Mouse (Mus musculus): ENCODE results near the gene Tex261. TPM values are rescaled to one million over a fixed set of nuclear protein-coding genes. Genes with fewer than 3 reads are reported as not detected.

Tex261 gene
- polyA plus RNA-seq, 2 experiments, result 77.4 to 90.4 TPM

DNA sequence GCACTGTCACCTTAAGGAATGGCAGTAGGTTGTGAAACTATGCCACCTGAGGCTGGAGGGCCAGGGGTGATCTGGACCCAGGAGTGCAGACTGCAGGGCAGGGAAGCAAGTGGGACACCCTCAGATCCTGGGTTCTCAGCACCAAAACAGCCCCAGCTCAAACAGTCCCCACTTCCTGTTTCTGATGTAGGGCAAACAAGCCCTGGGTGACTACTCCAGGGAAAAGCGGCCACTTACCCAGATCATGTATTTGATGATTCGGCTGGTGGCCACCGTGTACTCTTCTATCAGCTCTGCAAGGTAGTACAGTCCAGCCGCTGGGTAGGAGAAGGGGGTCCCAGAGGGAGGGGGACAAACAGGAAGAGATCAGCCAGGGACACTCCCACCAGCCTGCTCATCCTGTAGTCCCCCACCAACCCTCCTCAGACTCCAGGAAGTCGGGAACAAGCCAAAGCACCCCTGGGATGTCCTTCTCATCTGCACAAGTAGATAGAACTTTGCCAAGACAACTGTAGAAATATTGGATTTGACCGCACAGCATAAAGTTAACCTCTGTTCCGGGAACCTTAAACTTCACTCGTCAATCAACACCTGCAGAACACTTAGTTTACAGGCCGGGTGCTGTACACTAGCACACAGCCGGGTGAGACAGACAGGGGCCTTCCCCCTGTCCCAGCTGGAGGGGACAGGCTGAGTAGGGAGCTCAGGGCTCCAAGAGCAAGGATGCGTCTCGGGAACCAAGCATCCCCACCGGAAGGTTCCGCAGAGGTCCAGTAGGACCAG lies 641 bp downstream of the Tex261 start:
- H3K27me3 ChIP-seq (ENCODE audit: control insufficient read depth, insufficient read depth, low read length), result no peaks in the 10 kb centered on the region
- no peak for TF ChIP-seq POLR2A (IDR thresholded peaks at IDR 0.05; ENCODE audit: borderline replicate concordance, extremely low read depth, insufficient read depth, insufficient read length)
- peak overlapping the region; percentile 76; the same call in 1 of the 2 replicates for H3K27ac ChIP-seq (replicated peaks; ENCODE audit: low read depth, low read length)
- 1% methylated on average over 11 of the region's 14 CpGs for WGBS
- H3K4me2 ChIP-seq (replicated peaks; ENCODE audit: low read depth, low read length, severe bottlenecking), result peak overlapping the region; percentile 88
- peaks cover 32% of the 10 kb centered on the region for H3K36me3 ChIP-seq (ENCODE audit: control insufficient read depth, insufficient read depth, low read length)
- no peaks in the 10 kb centered on the region for H3K9me3 ChIP-seq (ENCODE audit: control insufficient read depth, low read length)
- H3K4me3 ChIP-seq (replicated peaks; ENCODE audit: low read length), result peak overlapping the region; percentile 92
- H3K9ac ChIP-seq (ENCODE audit: low read depth, low read length, severe bottlenecking), result peak overlapping the region; percentile 93
- H3K4me1 ChIP-seq (ENCODE audit: control insufficient read depth, insufficient read depth, low read length), result peaks cover 13% of the 10 kb centered on the region
- DNase-seq (ENCODE audit: low spot score) (no peak), ATAC-seq (ENCODE audit: low FRiP score, low read depth) (peak; percentile 13; the same call in 1 of the 2 replicates)

- no peak overlapping the region for H3K27ac ChIP-seq (replicated peaks; ENCODE audit: low read depth, low read length)
- DNase-seq (ENCODE audit: low spot score), result no peak
- peak overlapping the region; percentile 88 for H3K4me2 ChIP-seq (replicated peaks; ENCODE audit: low read depth, low read length, severe bottlenecking)
- ATAC-seq (ENCODE audit: low FRiP score, low read depth), result no peak
- peaks cover 13% of the 10 kb centered on the region for H3K4me1 ChIP-seq (ENCODE audit: control insufficient read depth, insufficient read depth, low read length)
- H3K9me3 ChIP-seq (ENCODE audit: control insufficient read depth, low read length), result no peaks in the 10 kb centered on the region
- 56% methylated on average over 8 of the region's 9 CpGs for whole genome bisulfite sequencing
- H3K27me3 ChIP-seq (ENCODE audit: control insufficient read depth, insufficient read depth, low read length), result no peaks in the 10 kb centered on the region
- peaks cover 41% of the 10 kb centered on the region for H3K36me3 ChIP-seq (ENCODE audit: control insufficient read depth, insufficient read depth, low read length)
- peak overlapping the region; percentile 92 for H3K4me3 ChIP-seq (replicated peaks; ENCODE audit: low read length)
- TF ChIP-seq POLR2A (IDR thresholded peaks at IDR 0.05; ENCODE audit: borderline replicate concordance, extremely low read depth, insufficient read depth, insufficient read length), result no peak
- peak overlapping the region; percentile 93 for H3K9ac ChIP-seq (ENCODE audit: low read depth, low read length, severe bottlenecking)
These were observed 1.5 kb downstream of the Tex261 start for GRCm38 (mm10) chr6:83774126-83774525.

- H3K4me2 ChIP-seq (replicated peaks; ENCODE audit: low read depth, low read length, severe bottlenecking), result no peak overlapping the region
- no peaks in the 10 kb centered on the region for H3K9me3 ChIP-seq (ENCODE audit: control insufficient read depth, low read length)
- no peaks in the 10 kb centered on the region for H3K4me1 ChIP-seq (ENCODE audit: control insufficient read depth, insufficient read depth, low read length)
- WGBS, result 82% methylated on average over 5 of the region's 5 CpGs
- ATAC-seq (ENCODE audit: low FRiP score, low read depth) (no peak), DNase-seq (ENCODE audit: low spot score) (no peak)
- no peak overlapping the region for H3K4me3 ChIP-seq (replicated peaks; ENCODE audit: low read length)
- no peaks in the 10 kb centered on the region for H3K27me3 ChIP-seq (ENCODE audit: control insufficient read depth, insufficient read depth, low read length)
- no peak for TF ChIP-seq POLR2A (IDR thresholded peaks at IDR 0.05; ENCODE audit: borderline replicate concordance, extremely low read depth, insufficient read depth, insufficient read length)
- H3K36me3 ChIP-seq (ENCODE audit: control insufficient read depth, insufficient read depth, low read length), result peaks cover 52% of the 10 kb centered on the region
- no peak overlapping the region for H3K9ac ChIP-seq (ENCODE audit: low read depth, low read length, severe bottlenecking)
- no peak overlapping the region for H3K27ac ChIP-seq (replicated peaks; ENCODE audit: low read depth, low read length)
These were observed 7.1 kb downstream of the Tex261 start for GRCm38 (mm10) chr6:83768485-83768884.

- ATAC-seq (ENCODE audit: low FRiP score, low read depth) (no peak), DNase-seq (ENCODE audit: low spot score) (no peak)
- Histone ChIP-seq H3K4me3 (replicated peaks; ENCODE audit: low read length) (no peak overlapping the region), H3K27ac (replicated peaks; ENCODE audit: low read depth, low read length) (no peak overlapping the region), H3K4me2 (replicated peaks; ENCODE audit: low read depth, low read length, severe bottlenecking) (no peak overlapping the region), H3K9ac (ENCODE audit: low read depth, low read length, severe bottlenecking) (no peak overlapping the region), H3K9me3 (ENCODE audit: control insufficient read depth, low read length) (no peaks in the 10 kb centered on the region), H3K36me3 (ENCODE audit: control insufficient read depth, insufficient read depth, low read length) (peaks cover 38% of the 10 kb centered on the region), H3K27me3 (ENCODE audit: control insufficient read depth, insufficient read depth, low read length) (peaks cover 8% of the 10 kb centered on the region), H3K4me1 (ENCODE audit: control insufficient read depth, insufficient read depth, low read length) (peaks cover 5% of the 10 kb centered on the region; the same call in 1 of the 2 replicates)
- WGBS, result 80% methylated on average over 3 of the region's 3 CpGs
- TF ChIP-seq POLR2A (IDR thresholded peaks at IDR 0.05; ENCODE audit: borderline replicate concordance, extremely low read depth, insufficient read depth, insufficient read length), result no peak
These were observed 8.6 kb downstream of the Tex261 start for GRCm38 (mm10) chr6:83766982-83767381.

- WGBS, result 1% methylated on average over 35 of the region's 35 CpGs
- peak; percentile 73 for ATAC-seq (ENCODE audit: low FRiP score, low read depth)
These were observed 12.7 kb downstream of the Tex261 start for GRCm38 (mm10) chr6:83762880-83763431.

More at GRCm38 (mm10) chr6:83762880-83763431, 12.7 kb downstream of the Tex261 start:
- Histone ChIP-seq H3K9ac (ENCODE audit: low read depth, low read length, severe bottlenecking) (peak overlapping the region; percentile 43; the same call in 1 of the 2 replicates), H3K4me3 (replicated peaks; ENCODE audit: low read length) (peak overlapping the region; percentile 35), H3K27ac (replicated peaks; ENCODE audit: low read depth, low read length) (no peak overlapping the region), H3K36me3 (ENCODE audit: control insufficient read depth, insufficient read depth, low read length) (peaks cover 2% of the 10 kb centered on the region; the same call in 1 of the 2 replicates), H3K4me1 (ENCODE audit: control insufficient read depth, insufficient read depth, low read length) (peaks cover 5% of the 10 kb centered on the region; the same call in 1 of the 2 replicates), H3K9me3 (ENCODE audit: control insufficient read depth, low read length) (no peaks in the 10 kb centered on the region), H3K4me2 (replicated peaks; ENCODE audit: low read depth, low read length, severe bottlenecking) (peak overlapping the region; percentile 55), H3K27me3 (ENCODE audit: control insufficient read depth, insufficient read depth, low read length) (peaks cover 38% of the 10 kb centered on the region)
- peak; percentile 20 for DNase-seq (ENCODE audit: low spot score)
- TF ChIP-seq POLR2A (IDR thresholded peaks at IDR 0.05; ENCODE audit: borderline replicate concordance, extremely low read depth, insufficient read depth, insufficient read length), result no peak
